Mouse (Mus musculus): ENCODE data around the gene Ap5b1.

Ap5b1 gene

DNA sequence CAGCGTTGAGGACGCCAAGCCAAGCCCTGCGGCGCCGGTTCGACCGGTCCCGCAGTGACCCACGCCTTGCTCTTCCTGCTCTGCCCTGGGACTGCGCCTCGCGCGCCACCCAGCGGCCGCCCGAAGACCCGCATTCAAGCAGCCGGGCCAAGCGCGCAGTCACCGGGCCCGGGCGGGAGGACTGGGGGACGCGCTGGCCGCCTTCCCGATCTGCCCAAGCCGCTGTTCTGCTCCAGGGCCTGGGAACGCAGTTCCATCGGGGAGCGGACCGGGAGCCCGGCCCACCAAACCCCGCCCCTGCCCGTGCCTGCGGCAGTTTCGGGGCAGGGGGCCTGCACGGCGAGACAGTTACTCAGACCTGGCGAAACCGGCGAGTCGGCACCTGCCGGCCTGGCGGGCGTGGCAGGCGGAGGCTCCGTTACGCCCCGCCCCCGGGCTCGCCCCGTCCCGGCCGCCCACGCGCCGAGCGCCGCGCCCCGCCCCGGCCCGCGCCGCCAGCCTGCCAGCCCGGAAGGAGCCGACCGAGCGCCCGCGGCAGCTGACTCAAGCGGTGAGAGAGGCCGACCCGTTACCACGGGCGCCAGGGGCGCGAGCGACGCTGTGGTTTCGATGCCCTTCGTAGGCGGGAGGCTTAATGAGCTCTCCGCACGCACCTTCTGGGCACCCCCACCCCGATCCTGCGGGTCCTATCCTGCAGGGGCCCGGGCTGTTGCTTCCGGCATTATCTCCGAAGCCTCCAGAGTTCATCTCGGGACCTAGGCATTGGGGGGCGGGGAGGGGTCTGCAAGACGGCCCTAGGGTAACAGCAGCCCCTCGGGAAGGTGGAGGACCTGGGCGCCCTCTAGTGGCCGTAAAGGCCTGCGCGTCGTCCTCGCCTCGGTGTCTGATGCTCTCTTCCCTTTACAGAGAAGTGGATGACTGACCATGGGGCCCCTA is at the start of gene Ap5b1:
Gene Ap5b1, plus strand, starts transcription at position 492 of the 936 bp plus-strand sequence.
- DNase-seq (ENCODE audit: low spot score), result peak; percentile 81

DNA sequence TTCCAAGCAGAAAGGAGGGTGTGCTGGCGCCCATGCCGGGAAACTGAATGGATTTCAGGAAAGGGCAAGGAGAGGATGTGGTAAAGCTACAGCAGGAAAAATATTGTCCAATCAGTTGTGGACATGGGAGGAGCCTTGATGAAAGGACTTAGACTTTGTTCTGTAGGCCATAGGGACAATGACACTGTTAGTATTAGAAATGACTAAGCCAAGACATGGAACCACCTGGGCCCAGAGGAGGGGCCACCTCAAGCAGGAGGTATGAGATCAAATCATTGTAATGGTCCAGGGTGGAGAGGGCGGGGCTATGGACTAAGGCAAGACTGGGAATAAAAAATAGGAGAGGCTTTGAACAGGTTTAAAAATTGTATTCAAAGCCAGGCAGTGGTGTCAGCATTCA is 49.1 kb upstream of the Ap5b1 start:
- no peak for DNase-seq (ENCODE audit: low spot score)

DNA sequence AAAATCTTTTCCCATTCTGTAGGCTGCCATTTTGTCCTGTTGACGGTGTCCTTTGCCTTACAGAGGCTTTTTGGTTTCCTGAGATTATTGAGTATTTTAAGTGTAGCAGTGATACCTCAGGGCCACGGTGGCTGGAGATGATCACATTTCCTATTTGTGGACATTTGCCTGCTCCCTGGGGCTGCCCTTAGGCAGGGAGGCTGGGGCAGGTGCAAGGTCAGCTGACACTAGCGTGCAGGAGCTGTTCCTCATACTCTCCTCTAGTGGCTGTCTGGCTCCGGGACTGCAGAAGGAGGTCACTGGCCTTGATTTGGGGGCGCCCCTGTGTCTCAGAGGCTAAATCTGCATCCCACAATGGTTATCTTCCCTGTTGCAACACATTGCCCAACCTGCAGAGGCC is 42.6 kb upstream of the Ap5b1 start:
- DNase-seq (ENCODE audit: low spot score), result no peak

DNA sequence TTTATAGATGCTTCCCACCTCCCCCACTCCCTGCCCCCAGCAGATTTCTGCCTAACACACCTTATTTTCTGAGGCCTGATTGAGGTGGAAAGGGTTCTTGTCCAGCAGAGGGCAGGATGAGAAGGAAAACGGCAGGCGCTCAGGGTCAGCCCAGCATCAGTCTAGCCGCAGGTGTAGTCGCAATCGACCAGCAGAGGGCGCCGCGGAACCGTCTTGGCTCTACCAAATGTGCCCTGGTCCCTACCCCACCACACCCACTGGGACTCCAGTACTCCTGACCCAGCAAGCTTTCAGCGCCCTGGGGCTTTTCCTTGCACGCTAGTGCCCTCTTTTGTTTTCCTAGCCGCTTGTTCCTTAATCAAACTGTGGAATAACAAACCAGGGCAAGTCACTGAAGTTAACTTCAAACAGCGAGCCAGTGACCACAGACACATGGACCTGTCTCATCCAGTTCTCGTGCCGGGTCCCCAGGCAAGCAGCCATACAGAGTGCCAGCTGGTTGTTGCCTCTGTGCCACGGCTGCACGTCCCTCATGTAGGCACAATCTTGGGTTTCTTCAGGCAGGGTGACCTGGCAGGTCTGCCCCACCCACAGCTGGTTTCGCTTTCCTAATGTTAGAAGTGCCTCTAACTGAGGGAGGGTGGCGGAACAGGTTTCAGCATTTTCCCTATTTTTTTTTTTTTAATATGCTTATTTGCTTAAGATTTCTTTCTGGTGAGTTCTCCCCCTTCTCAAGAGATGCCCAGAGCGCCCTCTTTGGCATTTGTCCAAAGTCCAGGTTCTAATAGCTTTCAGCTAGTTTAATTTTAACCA is 38.3 kb upstream of the Ap5b1 start:
- DNase-seq (ENCODE audit: low spot score), result peak; percentile 92

DNA sequence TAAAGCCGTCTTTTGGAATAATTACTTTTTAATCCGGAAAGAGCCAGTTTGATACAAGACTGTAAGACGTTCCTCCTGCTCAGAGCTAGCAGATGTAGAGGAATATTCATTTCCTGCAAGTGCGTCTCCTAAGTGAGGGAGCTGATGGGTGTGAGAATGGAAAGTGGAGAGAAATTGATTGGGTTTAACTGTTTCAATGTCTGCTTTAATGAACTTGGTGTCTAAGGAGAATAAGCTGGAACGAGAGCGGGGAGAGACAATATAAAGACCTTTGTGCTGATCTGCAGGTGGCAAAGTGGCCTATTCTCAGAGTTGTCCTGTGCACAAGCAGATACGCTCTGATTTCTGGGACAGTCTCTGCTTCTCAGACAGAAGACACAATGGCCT is 37.7 kb upstream of the Ap5b1 start:
- DNase-seq (ENCODE audit: low spot score), result no peak

DNA sequence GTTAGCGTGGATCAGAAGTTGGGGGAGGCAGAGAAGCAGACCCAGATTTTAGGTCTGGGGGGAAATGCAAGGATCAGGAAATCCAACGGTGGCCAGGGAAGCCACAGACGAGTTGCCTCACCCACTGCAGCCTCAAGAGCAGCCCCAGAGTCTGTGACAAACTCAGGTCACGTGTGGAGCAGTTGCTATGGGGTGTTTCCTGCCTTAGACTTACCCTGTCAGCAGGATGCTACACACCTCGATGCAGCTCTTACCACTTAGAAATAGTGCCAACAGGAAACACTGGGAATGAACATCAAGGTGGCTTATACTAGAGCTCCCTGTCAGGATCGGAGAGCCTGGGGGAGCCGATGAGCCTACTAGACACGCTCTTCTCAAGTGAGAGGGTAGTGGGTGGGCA is 35.3 kb upstream of the Ap5b1 start:
- DNase-seq (ENCODE audit: low spot score), result no peak

DNA sequence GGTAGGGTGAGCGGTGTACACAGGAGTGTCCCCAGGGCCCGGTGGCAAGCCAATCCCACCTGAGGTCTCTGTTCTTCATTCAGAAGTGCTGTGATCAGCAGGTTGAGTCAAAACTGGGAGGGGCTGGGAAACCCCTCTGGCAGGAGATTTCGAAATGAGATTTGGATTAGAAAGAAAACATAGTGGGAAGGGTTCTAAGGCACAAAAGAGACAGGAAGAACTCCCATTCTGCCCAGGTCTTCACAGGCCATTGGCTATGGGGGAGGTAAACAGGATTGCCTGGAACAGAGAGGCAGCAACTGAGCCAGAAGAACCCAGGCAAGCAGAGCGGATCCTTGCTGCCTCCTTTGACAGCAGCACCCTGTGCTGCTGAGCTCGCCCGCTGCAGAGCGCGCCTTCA is 29.0 kb upstream of the Ap5b1 start:
- DNase-seq (ENCODE audit: low spot score), result no peak

DNA sequence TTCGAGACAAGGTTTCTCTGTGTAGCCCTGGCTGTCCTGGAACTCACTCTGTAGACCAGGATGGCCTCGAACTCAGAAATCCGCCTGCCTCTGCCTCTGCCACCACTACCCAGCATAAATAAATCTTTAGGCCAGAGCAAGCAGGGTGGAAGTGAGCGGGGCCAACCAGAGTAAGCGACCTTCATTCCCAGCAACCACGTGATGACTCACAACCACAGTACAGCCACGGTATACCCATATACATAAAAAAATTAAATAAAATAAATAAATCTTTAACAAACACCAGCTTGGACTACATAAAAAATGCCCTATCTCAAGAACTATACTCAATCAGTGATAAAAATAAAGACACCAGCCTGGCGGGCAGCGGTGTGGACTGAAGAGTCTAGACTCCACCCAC is 24.5 kb upstream of the Ap5b1 start:
- no peak for DNase-seq (ENCODE audit: low spot score)

DNA sequence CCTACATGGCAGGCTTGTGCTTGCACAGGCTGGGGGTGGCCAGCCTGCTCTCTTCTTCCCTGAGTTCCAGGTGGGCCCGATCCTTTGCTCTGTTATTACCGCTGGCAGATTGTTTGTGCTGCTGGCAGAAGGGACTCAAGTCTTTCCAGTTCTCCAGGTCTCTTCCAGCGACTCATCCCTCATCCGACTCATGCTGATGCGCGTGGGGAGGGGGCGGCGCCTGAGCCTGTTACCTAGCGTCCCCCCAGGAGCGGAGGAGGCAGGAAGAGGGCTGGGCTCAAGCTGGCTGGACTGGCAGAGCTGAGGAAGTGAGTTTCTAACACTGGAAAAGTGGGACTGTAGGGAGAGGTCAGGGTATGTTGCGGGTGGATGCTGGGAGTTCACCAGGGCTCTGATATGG is 23.8 kb upstream of the Ap5b1 start:
- DNase-seq (ENCODE audit: low spot score), result no peak

DNA sequence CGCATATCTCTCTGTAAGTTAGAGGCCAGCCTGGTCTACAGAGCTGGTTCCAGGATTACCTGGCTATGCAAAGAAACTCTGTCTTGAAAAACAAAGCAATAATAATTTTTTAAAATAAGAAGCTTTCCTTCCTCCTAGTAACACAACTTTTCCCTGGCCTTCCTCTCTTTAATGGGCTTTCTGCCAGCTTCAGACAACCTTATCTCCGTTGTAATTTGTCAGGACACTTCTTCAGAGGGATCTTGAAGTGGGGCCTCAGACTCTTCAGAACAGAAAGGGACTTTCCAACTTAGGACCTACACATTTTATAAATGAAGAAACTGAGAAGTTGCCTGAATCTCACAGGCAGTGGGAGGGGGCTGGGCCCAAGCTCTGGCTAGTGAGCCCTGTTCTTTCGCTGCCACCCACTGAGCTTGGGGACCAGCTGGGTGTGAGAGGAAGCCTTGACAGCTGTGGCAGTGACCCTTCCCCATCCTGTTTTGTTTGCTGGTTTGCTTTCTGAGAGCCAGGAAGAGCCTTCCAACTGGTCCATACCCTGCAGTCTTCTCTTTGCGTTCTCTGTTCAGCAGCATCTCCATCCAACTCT is 20.3 kb upstream of the Ap5b1 start:
- DNase-seq (ENCODE audit: low spot score), result no peak

DNA sequence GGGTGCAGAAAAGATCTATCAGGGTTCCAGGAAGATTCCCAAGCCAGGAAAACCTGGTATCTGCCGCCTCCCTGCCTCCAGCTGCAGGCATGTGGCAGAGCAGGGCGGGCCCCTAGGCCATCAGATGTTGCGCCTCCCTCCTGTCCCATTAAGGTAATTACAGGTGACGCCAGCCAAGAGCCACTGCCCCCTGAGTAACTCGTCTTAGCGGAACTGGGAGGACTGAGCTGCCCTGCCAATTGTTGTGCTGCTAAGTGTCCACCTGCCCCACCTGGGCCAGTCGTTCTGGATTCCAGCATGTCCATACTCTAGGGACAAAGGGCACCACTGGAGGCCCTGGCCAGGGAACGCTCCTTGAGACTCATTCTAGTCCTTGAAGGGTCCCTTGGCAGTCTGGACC is 14.0 kb upstream of the Ap5b1 start:
- DNase-seq (ENCODE audit: low spot score), result no peak

DNA sequence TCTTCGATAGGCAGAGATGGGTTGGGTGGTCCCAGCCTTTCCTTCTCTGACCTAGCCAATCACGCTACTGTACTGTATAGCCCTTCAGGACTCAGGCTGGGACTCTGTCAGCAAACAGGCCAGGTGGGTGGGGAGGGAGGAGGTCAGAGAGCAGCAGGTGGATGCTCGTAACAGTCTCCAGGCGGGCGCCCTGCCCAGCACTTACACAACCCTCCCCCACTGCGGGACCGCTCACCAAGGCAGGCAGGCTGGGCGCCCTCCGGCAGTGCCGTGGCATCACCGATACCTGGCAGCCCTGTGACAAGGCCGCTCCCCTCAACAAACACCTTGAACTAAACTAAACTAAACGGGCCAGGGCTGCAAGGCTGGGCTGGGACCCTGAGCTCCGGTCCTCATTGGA is 13.6 kb upstream of the Ap5b1 start:
- DNase-seq (ENCODE audit: low spot score), result no peak

DNA sequence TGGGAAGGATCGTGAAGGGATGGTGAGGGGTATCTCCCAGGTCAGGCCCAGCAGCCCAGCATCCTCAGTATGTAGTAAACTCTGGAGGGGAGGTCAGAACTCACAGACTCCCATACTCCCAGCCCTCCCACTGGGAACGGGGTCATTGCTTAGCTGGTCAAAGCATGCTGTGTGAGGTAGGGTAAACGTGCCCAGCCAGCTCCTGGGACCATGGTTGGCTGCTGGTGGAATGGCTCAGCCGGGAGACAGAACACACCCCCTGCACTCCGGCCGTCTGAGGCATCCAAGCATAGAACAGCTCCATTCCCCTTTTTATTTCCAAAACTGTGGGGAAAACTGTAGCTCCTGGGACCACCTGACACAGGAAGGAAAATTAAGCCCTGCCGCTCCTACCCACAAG is 9.7 kb upstream of the Ap5b1 start:
- DNase-seq (ENCODE audit: low spot score), result no peak

DNA sequence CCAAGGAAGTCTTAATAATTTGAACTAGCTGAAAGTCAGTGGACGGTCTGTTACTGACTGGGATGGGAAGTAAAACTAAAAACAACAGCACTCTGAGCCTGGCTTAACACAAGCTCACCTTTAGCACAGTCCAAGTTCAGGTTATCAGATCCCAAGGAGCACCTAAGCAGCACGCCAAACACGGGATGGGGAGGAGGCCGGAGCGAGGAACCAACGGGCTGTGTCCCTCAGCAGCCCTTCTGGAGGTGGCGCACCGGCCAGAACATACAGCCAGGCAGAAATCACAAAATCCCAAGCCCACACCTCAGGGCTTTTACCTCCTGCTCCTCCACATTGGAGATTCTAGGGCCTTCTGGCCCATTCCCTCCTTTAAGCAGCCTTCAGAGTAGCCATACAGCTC is 9.1 kb upstream of the Ap5b1 start:
- DNase-seq (ENCODE audit: low spot score), result no peak

DNA sequence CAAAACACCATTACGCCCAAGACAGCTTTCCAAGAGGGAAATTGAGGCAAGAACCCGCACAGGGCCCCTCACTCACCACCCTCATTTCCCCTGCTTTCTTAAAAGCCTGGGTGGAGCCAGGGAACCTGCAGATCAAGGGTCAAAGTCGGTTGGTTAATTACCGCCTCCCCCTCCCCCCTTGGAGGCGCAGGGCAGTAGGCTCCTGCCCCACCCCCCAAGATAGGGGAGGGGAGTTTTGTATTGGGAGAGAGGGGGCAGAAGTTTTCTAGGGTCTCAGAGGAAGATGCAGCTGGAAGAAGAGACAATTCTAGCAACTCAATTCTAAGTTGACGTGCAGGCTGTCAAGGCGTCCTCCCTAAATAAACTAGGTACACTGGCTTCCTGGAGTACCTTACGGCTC is 8.6 kb upstream of the Ap5b1 start:
- no peak for DNase-seq (ENCODE audit: low spot score)

DNA sequence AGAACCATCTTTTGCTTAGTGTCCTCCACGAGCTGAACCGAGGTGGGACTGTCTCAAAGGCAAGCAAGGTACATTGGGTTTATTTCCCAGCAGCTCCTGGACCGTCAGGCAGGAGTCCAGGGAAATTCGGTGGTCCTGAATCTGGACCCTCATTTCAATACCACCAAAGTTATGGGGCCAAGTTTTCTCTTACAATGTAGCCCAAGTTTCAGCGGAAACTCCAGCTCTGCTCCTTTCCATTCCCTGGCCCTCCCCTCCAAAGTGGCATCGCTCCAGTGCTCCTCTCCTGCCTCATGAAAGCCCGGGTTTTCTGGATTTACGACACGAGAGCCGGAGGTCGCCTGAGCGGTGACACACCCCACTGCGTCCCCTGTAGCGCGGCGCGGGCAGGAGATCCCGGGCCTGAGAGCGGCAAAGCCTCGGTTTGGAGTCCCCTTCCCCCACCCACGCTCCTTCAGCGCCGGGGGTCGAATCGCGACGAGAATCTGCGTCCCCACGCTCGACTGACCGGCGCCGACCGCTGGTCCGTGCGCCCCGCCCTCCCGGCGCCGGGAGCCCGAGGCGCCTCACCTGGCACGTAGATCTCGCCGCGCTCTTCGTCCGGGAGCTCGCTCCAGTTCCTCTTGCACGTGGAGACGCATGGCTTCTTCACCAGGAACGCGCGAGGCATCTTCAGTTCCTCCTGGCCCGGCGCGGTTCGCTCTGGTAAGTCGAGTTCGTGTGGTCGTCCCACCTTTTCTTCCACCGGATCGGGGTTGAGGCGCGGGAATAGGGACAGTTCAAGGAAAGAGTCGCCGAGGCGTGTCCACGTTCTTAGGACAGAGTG is 8.0 kb upstream of the Ap5b1 start:
- no peak for DNase-seq (ENCODE audit: low spot score)

DNA sequence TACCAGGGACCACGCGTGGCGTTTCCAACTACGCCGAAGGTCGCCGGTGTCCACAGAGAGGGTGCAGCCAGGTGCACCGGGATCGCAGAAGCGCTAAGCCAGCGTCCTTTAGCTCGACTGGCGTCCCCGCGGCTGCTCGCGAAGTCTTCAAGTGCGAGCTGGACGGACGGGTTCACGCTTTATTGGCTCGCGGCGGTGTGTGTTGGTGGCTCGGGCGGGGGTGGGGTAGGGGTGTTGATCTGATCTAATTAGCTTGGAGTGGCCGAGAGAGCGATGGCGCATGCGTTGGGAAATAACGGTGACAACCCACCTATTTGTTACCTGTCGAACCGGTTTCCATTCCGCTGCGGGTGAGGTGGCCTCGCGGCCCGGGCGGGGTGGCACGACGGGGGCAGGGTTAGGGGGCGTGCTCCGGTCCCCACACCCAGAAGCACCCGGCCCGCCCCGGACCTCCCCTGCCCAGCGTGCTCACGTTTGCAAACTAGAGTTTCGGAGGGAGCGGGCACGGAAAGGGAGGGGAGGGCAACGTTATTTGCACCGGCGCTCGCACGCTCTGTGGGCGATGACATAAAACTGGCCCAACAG is 7.3 kb upstream of the Ap5b1 start, which contains the start of gene Ovol1:
Gene Ovol1, minus strand, starts transcription at position 190 of the 585 bp plus-strand sequence.
- no peak for DNase-seq (ENCODE audit: low spot score)

DNA sequence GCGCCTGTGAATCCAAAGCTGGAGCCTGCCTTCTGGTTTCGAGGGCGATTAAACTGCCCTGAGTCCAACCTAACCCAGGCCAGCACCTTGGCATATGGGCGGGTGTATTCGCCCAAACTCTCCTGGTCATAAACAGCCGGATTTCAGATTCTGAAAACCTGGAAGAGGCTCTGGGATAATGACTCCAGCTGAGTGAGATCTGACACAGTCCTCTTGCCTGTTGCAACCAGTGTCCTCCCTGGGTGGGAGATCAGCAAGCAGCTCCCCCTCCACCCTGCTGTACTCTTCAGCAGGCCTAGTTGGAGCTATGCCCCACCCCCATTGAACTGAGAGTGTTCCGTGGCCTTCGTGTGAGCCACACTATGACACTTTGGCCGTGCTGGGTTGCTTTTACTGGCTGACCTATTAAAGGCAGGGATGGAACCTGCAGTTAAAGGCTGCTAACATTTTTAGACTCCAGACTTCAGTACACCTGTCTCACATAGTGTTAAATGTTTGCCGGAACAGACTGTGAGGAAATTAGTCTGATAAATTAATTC is 6.5 kb upstream of the Ap5b1 start:
- DNase-seq (ENCODE audit: low spot score), result no peak

DNA sequence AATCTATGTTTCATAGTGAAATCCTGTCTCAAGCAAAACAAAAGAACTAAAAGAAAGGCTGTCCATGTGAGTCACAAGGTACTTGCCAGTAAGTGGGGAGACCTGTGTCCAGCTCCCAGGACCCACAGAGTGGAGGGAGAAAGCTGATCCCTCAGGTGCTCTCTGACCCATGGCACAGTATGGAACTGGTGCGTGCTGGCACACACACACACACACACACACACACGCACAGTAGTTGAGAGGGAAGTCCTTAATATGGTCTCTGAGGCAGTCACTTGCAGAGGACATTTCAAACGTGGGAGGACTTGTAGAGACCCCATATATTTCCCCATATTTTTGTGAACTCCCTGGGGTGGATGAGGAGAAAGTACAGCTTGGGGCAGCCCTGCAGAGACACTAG is 5.9 kb upstream of the Ap5b1 start:
- no peak for DNase-seq (ENCODE audit: low spot score)

DNA sequence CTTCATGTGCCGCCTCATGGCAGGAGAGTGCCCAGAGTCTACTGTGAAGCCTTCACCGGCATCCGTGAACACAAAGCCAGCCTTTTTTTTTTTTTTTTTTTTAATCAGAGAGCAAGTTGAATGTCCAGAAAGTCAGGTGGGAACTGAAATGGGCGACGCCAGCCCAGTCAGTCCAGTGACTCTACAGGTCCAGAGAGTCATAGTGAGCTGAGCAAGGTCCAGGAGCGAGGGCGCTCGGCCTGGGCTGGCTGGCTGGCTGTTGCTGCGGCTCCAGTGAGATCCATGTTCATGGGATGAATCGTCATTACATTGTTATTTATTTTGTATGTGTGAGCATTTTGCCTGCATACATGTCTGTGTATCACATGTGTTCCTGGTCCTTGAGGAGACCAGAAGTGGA is 5.0 kb upstream of the Ap5b1 start:
- DNase-seq (ENCODE audit: low spot score), result no peak

DNA sequence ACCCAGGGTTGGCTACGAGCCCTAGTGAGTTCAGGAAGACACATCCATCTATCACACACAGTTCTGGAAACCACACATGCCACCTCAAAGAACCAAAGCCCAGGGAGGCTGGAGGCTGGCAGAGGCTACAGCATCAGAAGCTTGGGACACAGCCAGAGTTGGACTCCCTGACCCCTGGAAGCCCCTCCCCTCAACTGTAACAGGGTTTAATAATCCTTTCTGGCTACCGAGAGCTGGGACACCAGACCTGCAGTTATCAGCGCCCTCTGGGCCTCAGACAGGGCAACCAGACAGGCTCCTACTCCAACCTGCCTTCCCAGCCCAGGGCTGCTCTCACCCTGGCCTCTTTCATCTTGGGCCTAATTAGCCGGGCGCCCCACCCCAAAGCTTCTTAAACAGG is 1.5 kb upstream of the Ap5b1 start:
- DNase-seq (ENCODE audit: low spot score), result no peak

All from c-Kit-positive CD71-positive TER-119-positive erythroid progenitor cells, embryonic 14.5 days (primary cell).